Mouse (Mus musculus) testis, adult 2 months (tissue): ENCODE results near the gene Gm6309. TPM values are rescaled to one million over a fixed set of nuclear protein-coding genes. Genes with fewer than 3 reads are reported as not detected.
"Not testable (repeated sequence)": the region's sequence is repeated elsewhere in the genome, so short reads cannot be mapped to it uniquely, and the experiment has no call there.

Source experiments
- H3K27ac ChIP-seq: fragments of 200-500 bp; 2 replicates; pipeline ENCODE4 v1.5.1; 2012; ENCODE audit warnings: low read depth, low read length; ENCODE audit not compliant: control insufficient read depth, insufficient read depth
- H3K27me3 ChIP-seq: fragments of 200-500 bp; 2 replicates; pipeline ENCODE4 v1.6.1; 2012; ENCODE audit warnings: mild to moderate bottlenecking, low read length, moderate library complexity; ENCODE audit not compliant: control insufficient read depth, insufficient read depth
- H3K36me3 ChIP-seq: fragments of 200-500 bp; 2 replicates; pipeline ENCODE4 v1.6.1; 2012; ENCODE audit warnings: mild to moderate bottlenecking, low read length; ENCODE audit not compliant: control insufficient read depth, insufficient read depth
- H3K4me1 ChIP-seq: fragments of 200-500 bp; 2 replicates; pipeline ENCODE4 v1.6.1; 2012; ENCODE audit warnings: low read length; ENCODE audit not compliant: control insufficient read depth, insufficient read depth
- H3K4me3 ChIP-seq: fragments of 200-500 bp; 2 replicates; pipeline ENCODE4 v1.5.1; 2012; ENCODE audit warnings: low read depth, mild to moderate bottlenecking, low read length, moderate library complexity, mixed read lengths; ENCODE audit not compliant: control insufficient read depth
- CTCF ChIP-seq: fragments of 200-500 bp; IDR thresholded peaks from 2 replicates; pipeline ENCODE4 v1.5.1; 2012; ENCODE audit warnings: low read depth, mild to moderate bottlenecking, inconsistent platforms, low read length, moderate library complexity; ENCODE audit not compliant: control insufficient read depth, insufficient read depth, insufficient replicate concordance
- POLR2A ChIP-seq: fragments of 200-500 bp; IDR thresholded peaks from 2 replicates; pipeline ENCODE4 v1.6.1; 2012; ENCODE audit warnings: low read depth, mild to moderate bottlenecking, inconsistent platforms, low read length, moderate library complexity; ENCODE audit not compliant: control insufficient read depth
- polyA plus RNA-seq: library from polyadenylated mRNA; depleted of rRNA; stranded (reverse); fragments of >200 nt; gene quantifications from 2 replicates; pipeline ENCODE4 v1.2.3, GENCODE M21; 2012; rRNA removed

Gm6309 gene
- 36.0 and 46.9 TPM in 2 replicates for polyA plus RNA-seq

GRCm38 (mm10) chr5:146170621-146171020, at the start of gene Gm6309:
TSS of gene Gm6309 (minus strand) at chr5:146170721.
- not testable (repeated sequence) for H3K36me3 ChIP-seq, H3K27me3 ChIP-seq, H3K4me1 ChIP-seq
- Histone ChIP-seq H3K4me3 (peak within 1 kb of the TSS; percentile 80), H3K27ac (peak within 1 kb of the TSS; percentile 13; the same call in 1 of the 2 replicates)

GRCm38 (mm10) chr5:146205537-146205936, 35.0 kb upstream of the Gm6309 start:
- no peaks in the 10 kb centered on the region for H3K4me1 ChIP-seq
- TF ChIP-seq POLR2A (no peak), CTCF (no peak)
- no peaks in the 10 kb centered on the region for H3K27me3 ChIP-seq
- no peak overlapping the region for H3K27ac ChIP-seq
- no peak overlapping the region for H3K4me3 ChIP-seq
- H3K36me3 ChIP-seq, result no peaks in the 10 kb centered on the region; the same call in none of the 2 replicates

- H3K4me3 ChIP-seq, result no peak overlapping the region
- no peak overlapping the region for H3K27ac ChIP-seq
- no peaks in the 10 kb centered on the region for H3K27me3 ChIP-seq
- TF ChIP-seq POLR2A (no peak), CTCF (no peak)
- no peaks in the 10 kb centered on the region; the same call in 1 of the 2 replicates for H3K36me3 ChIP-seq
- H3K4me1 ChIP-seq, result no peaks in the 10 kb centered on the region
These were observed 33.4 kb upstream of the Gm6309 start for GRCm38 (mm10) chr5:146203921-146204320.

- Histone ChIP-seq H3K27ac (no peak overlapping the region), H3K27me3 (no peaks in the 10 kb centered on the region), H3K36me3 (no peaks in the 10 kb centered on the region), H3K4me3 (no peak overlapping the region), H3K4me1 (no peaks in the 10 kb centered on the region)
- TF ChIP-seq POLR2A (no peak), CTCF (no peak)
These were observed 30.1 kb upstream of the Gm6309 start for GRCm38 (mm10) chr5:146200580-146200979.

GRCm38 (mm10) chr5:146199540-146199939, 29.0 kb upstream of the Gm6309 start:
- no peak for TF ChIP-seq POLR2A
- no peak for TF ChIP-seq CTCF
- no peaks in the 10 kb centered on the region for H3K4me1 ChIP-seq
- no peak overlapping the region for H3K27ac ChIP-seq
- no peaks in the 10 kb centered on the region for H3K36me3 ChIP-seq
- H3K4me3 ChIP-seq, result no peak overlapping the region
- H3K27me3 ChIP-seq, result no peaks in the 10 kb centered on the region

DNA sequence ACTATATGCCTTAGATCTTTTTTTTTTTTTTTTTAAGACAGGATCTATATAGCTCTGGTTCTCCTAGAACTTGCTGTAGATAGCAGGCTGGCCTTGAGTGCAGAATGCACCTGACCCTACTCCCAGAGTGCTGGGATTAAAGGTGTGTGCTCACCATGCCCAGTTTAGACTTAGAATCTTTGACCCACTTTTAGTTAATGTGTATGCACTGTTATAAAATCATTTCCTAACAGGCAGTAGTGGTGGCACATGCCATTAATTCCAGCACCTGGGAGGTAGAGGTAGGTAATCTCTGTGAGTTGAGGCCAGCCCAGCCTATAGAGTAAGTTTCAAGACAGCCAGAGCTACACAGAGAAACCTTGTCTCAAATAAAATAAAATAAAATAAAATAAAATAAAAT, 28.6 kb upstream of the Gm6309 start:
- Histone ChIP-seq H3K27ac (no peak overlapping the region), H3K4me1 (no peaks in the 10 kb centered on the region), H3K27me3 (no peaks in the 10 kb centered on the region), H3K36me3 (no peaks in the 10 kb centered on the region), H3K4me3 (no peak overlapping the region)
- TF ChIP-seq CTCF, result no peak
- no peak for TF ChIP-seq POLR2A

GRCm38 (mm10) chr5:146193360-146193759, 22.8 kb upstream of the Gm6309 start:
- no peaks in the 10 kb centered on the region for H3K4me1 ChIP-seq
- no peak overlapping the region for H3K4me3 ChIP-seq
- no peak overlapping the region for H3K27ac ChIP-seq
- no peaks in the 10 kb centered on the region for H3K27me3 ChIP-seq
- H3K36me3 ChIP-seq, result no peaks in the 10 kb centered on the region
- TF ChIP-seq POLR2A, result no peak
- no peak for TF ChIP-seq CTCF

GRCm38 (mm10) chr5:146190501-146191269, 20.2 kb upstream of the Gm6309 start:
- H3K4me1 ChIP-seq, result no peaks in the 10 kb centered on the region
- H3K27me3 ChIP-seq, result no peaks in the 10 kb centered on the region
- no peak overlapping the region for H3K4me3 ChIP-seq
- H3K36me3 ChIP-seq, result no peaks in the 10 kb centered on the region
- no peak overlapping the region for H3K27ac ChIP-seq
- no peak for TF ChIP-seq CTCF
- TF ChIP-seq POLR2A, result no peak
